ENCODE assay signal across 14 mouse cellular contexts in the genomic region with DNA sequence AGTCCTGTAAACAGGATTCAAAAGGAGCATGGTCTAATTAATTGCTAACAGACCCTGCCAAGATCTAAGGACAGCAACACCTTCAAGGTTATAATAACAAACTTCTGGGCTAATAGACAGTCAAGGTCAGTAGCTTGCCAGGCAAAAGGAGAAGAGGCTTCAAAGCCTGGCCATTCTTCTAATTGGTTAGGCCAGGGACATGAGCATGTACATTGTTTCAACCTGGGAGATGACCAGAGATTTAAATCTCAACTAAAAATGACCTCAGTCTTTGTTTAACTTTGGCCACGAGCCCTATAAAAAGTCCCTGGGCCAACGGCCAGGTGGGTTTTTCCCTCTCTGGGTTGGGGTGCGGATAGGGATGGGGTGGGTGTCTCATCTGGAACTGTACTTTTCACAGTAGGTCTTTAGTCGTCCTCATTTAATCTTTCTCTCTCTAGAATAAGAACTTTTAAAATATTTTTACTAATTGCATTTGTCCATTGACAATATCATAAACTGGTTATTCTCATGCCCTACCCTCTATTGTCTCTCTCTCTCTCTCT.
"Had no signal": no experiment of that assay in that cellular context is flagged by ENCODE, and none has a peak within 500 bp of the region (broad histone marks: within the 10 kb centered on the region; RNA-seq: fewer than 3 reads in every experiment).

No protein-coding gene starts in this region.

- H3K4me2 ChIP-seq: kidney, embryonic 15.5 days; limb, embryonic 12.5 days; liver, embryonic 13.5 days; lung, embryonic 15.5 days; midbrain, embryonic 12.5 days; stomach, embryonic 15.5 days had no signal

- H3K4me1 ChIP-seq: kidney, embryonic 15.5 days; liver, embryonic 13.5 days; megakaryocyte, embryonic 14.5 days; midbrain, embryonic 12.5 days; stomach, embryonic 15.5 days had no signal

- H3K9ac ChIP-seq: kidney, embryonic 15.5 days; limb, embryonic 12.5 days; liver, embryonic 13.5 days; liver, postnatal 0 days; lung, embryonic 15.5 days; midbrain, embryonic 12.5 days; stomach, embryonic 15.5 days had no signal

- DNase-seq: liver; liver, embryonic 13.5 days; lung, postnatal 14 days; right cerebral cortex, postnatal 14 days had no signal

- H3K9me3 ChIP-seq: kidney, embryonic 15.5 days; limb, embryonic 12.5 days; liver, embryonic 13.5 days; lung, embryonic 15.5 days; megakaryocyte, embryonic 14.5 days; midbrain, embryonic 12.5 days; stomach, embryonic 15.5 days had no signal

- H3K36me3 ChIP-seq: kidney, embryonic 15.5 days; limb, embryonic 12.5 days; liver, embryonic 13.5 days; lung, embryonic 15.5 days; midbrain, embryonic 12.5 days; stomach, embryonic 15.5 days had no signal

- H3K4me3 ChIP-seq: kidney, embryonic 15.5 days; layer of hippocampus, adult 2 months; limb, embryonic 12.5 days; liver, embryonic 13.5 days; lung, embryonic 15.5 days; megakaryocyte, embryonic 14.5 days; midbrain, embryonic 12.5 days; stomach, embryonic 15.5 days had no signal

- H3K27me3 ChIP-seq: kidney, embryonic 15.5 days; limb, embryonic 12.5 days; liver, embryonic 13.5 days; lung, embryonic 15.5 days; midbrain, embryonic 12.5 days; stomach, embryonic 15.5 days had no signal

- H3K27ac ChIP-seq: kidney, embryonic 15.5 days; layer of hippocampus, adult 2 months; limb, embryonic 12.5 days; liver, embryonic 13.5 days; lung, embryonic 15.5 days; macrophage; midbrain, embryonic 12.5 days; stomach, embryonic 15.5 days had no signal

- ATAC-seq: intestine, postnatal 0 days; liver, postnatal 0 days had no signal
